Comparison of ENCODE assay signal across 8 mouse cellular contexts in the genomic region with DNA sequence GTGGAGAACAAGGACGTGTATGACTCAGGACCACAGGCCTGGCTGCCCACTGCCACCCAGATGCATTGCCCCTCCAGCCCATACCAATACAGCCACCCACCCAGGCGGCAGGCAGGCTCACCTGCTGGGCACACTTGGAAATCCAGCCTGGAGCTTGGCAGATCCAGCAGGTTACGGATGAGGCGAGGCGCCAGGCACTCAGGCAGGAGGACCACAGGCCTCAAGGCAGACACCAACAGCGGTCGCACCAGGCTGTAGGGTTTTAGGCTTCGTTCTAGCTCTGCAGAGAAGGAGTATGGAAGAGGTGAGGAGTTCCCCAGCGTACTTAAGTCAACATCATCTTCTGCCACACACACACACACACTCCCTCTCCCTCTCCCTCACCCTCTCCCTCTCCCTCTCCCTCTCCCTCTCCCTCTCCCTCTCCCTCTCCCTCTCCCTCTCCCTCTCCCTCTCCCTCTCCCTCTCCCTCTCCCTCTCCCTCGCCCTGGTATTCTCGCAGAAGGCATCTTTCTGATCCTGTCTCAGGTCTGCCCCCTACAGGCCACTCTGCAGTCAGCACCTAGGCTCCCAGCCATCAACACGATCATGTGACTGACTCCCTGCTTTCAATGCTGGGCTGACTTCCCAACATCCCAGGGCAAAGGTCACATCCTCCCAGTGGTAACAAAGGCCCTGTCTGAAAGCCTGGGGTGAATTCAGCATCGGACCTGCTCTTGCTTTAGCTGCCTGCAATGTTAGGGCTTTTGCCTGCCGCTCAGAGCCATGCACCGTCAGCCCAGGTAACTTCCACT. TPM values are rescaled to one million over a fixed set of nuclear protein-coding genes. Genes with fewer than 3 reads are reported as not detected.
DNase-seq lines count a peak whose midpoint lies in the region; ATAC-seq and TF ChIP-seq lines count a peak whose summit lies in the region.

No protein-coding gene starts in this region.

- H3K4me2 ChIP-seq in midbrain, embryonic 16.5 days (ENCODE audit: low read length) = no peak overlapping the region
- no peak overlapping the region for H3K4me2 ChIP-seq in intestine, postnatal 0 days (replicated peaks; ENCODE audit: low read depth)
- no peak overlapping the region for H3K4me2 ChIP-seq in midbrain, embryonic 14.5 days (ENCODE audit: low read length)

- peaks cover 9% of the 10 kb centered on the region; the same call in 1 of the 2 replicates for H3K36me3 ChIP-seq in midbrain, embryonic 10.5 days
- H3K36me3 ChIP-seq in midbrain, embryonic 16.5 days (ENCODE audit: control insufficient read depth, insufficient read depth, low read length) = no peaks in the 10 kb centered on the region
- H3K36me3 ChIP-seq in intestine, postnatal 0 days (ENCODE audit: control insufficient read depth, insufficient read depth) = peaks cover 23% of the 10 kb centered on the region; the same call in 1 of the 2 replicates
- H3K36me3 ChIP-seq in midbrain, embryonic 14.5 days (ENCODE audit: control insufficient read depth, insufficient read depth, low read length) = no peaks in the 10 kb centered on the region

- no peak overlapping the region for H3K4me3 ChIP-seq in midbrain, embryonic 10.5 days
- H3K4me3 ChIP-seq in midbrain, embryonic 16.5 days (ENCODE audit: low read depth, low read length) = no peak overlapping the region
- H3K4me3 ChIP-seq in intestine, postnatal 0 days (ENCODE audit: low read depth, low read length) = no peak overlapping the region
- H3K4me3 ChIP-seq in midbrain, embryonic 14.5 days (replicated peaks; ENCODE audit: low read depth, low read length) = no peak overlapping the region

- no peak overlapping the region for H3K9ac ChIP-seq in midbrain, embryonic 16.5 days (ENCODE audit: low read depth, low read length)
- no peak overlapping the region for H3K9ac ChIP-seq in intestine, postnatal 0 days (ENCODE audit: low read depth, low read length)
- H3K9ac ChIP-seq in midbrain, embryonic 14.5 days (replicated peaks; ENCODE audit: low read length) = no peak overlapping the region

- DNase-seq in midbrain, embryonic 10.5 days (ENCODE audit: low spot score) = peak; percentile 93
- DNase-seq in embryo, embryonic 10.5 days (ENCODE audit: low spot score) = peak; percentile 97
- DNase-seq in gastrocnemius, postnatal 36 days = peak; percentile 86 to 88
- peak; percentile 92 for DNase-seq in left cerebral cortex, postnatal 4 days
- DNase-seq in midbrain, embryonic 14.5 days = peak; percentile 87
- DNase-seq in spleen, postnatal 10 days (ENCODE audit: low spot score in 2 of 2) = peak; percentile 65 to 82

- intact Hi-C loops in gastrocnemius, postnatal 36 days (cut with DNase I) = no loop called here
- intact Hi-C loops in left cerebral cortex, postnatal 4 days (cut with DNase I) = no loop called here

- H3K27ac ChIP-seq in midbrain, embryonic 10.5 days (replicated peaks) = peak overlapping the region; percentile 83
- H3K27ac ChIP-seq in midbrain, embryonic 16.5 days (ENCODE audit: low read length) = no peak overlapping the region
- H3K27ac ChIP-seq in intestine, postnatal 0 days (ENCODE audit: low read depth, low read length) = no peak overlapping the region
- no peak overlapping the region; the same call in 1 of the 2 replicates for H3K27ac ChIP-seq in midbrain, embryonic 14.5 days (replicated peaks; ENCODE audit: low read depth, low read length)

- H3K4me1 ChIP-seq in midbrain, embryonic 10.5 days = peaks cover 58% of the 10 kb centered on the region
- peaks cover 7% of the 10 kb centered on the region for H3K4me1 ChIP-seq in midbrain, embryonic 16.5 days (ENCODE audit: control insufficient read depth, insufficient read depth, low read length)
- H3K4me1 ChIP-seq in intestine, postnatal 0 days (replicated peaks; ENCODE audit: control insufficient read depth, insufficient read depth, low read length) = peaks cover under 1% of the 10 kb centered on the region; the same call in 1 of the 2 replicates
- H3K4me1 ChIP-seq in midbrain, embryonic 14.5 days (ENCODE audit: control insufficient read depth, insufficient read depth, low read length) = 0 out of 2 replicates have a peak, but pooled peaks cover 6% of the 10 kb centered on the region

- TF ChIP-seq CTCF in intestine, postnatal 0 days (IDR thresholded peaks at IDR 0.05; ENCODE audit: low read depth) = peak; percentile 85

- WGBS in midbrain, embryonic 10.5 days = 42% methylated on average over 13 of the region's 15 CpGs
- WGBS in midbrain, embryonic 16.5 days = 42% methylated on average over 13 of the region's 15 CpGs
- 63% methylated on average over 13 of the region's 15 CpGs for WGBS in intestine, postnatal 0 days
- 39% methylated on average over 15 of the region's 15 CpGs for WGBS in midbrain, embryonic 14.5 days

- no peaks in the 10 kb centered on the region for H3K9me3 ChIP-seq in midbrain, embryonic 10.5 days (replicated peaks)
- no peaks in the 10 kb centered on the region for H3K9me3 ChIP-seq in midbrain, embryonic 16.5 days (replicated peaks; ENCODE audit: control insufficient read depth, low read length, poor library complexity, severe bottlenecking)
- H3K9me3 ChIP-seq in intestine, postnatal 0 days (ENCODE audit: control insufficient read depth) = no peaks in the 10 kb centered on the region
- H3K9me3 ChIP-seq in midbrain, embryonic 14.5 days (ENCODE audit: control insufficient read depth, low read length) = no peaks in the 10 kb centered on the region

- ATAC-seq in midbrain, embryonic 16.5 days = no peak
- ATAC-seq in intestine, postnatal 0 days = peak; percentile 73
- peak; percentile 5; the same call in 1 of the 2 replicates for ATAC-seq in midbrain, embryonic 14.5 days (ENCODE audit: low FRiP score, low TSS enrichment)

- peaks cover 21% of the 10 kb centered on the region; the same call in 1 of the 2 replicates for H3K27me3 ChIP-seq in midbrain, embryonic 10.5 days (ENCODE audit: low read depth, poor library complexity, severe bottlenecking)
- H3K27me3 ChIP-seq in midbrain, embryonic 16.5 days (ENCODE audit: control insufficient read depth, insufficient read depth, low read depth, low read length) = no peaks in the 10 kb centered on the region
- H3K27me3 ChIP-seq in intestine, postnatal 0 days (replicated peaks; ENCODE audit: control insufficient read depth, insufficient read depth, low read length) = no peaks in the 10 kb centered on the region
- H3K27me3 ChIP-seq in midbrain, embryonic 14.5 days (ENCODE audit: control insufficient read depth, insufficient read depth, low read length) = no peaks in the 10 kb centered on the region

RNA-seq across cellular contexts. Expression of gene Mfng, which starts 5.0 kb away (rescaled TPM):
- 81.5 and 121 TPM in 2 replicates for polyA plus RNA-seq in midbrain, embryonic 10.5 days (2016; fragmentation: Nextera tagmentation; extraction: Ambion mirVana)
- 13.5 and 19.7 TPM in 2 replicates for polyA plus RNA-seq in midbrain, embryonic 16.5 days (2015; fragmentation: Nextera tagmentation; extraction: Ambion mirVana)
- 1 to 10 TPM; 3.3 TPM for total RNA-seq in gastrocnemius, postnatal 36 days (2021)
- 7.2 and 7.6 TPM in 2 replicates for polyA plus RNA-seq in intestine, postnatal 0 days (2015; fragmentation: Nextera tagmentation; extraction: Ambion mirVana)
- 1 to 10 TPM; 7.3 to 7.7 TPM for total RNA-seq in left cerebral cortex, postnatal 4 days (2021)
- 16.7 and 28.0 TPM in 2 replicates for polyA plus RNA-seq in midbrain, embryonic 14.5 days (2014; fragmentation: Nextera tagmentation; extraction: Ambion mirVana)

RNA-seq across cellular contexts. Expression of gene Card10, which starts 24.6 kb away (rescaled TPM):
- 2.6 TPM in 2 replicates for polyA plus RNA-seq in midbrain, embryonic 10.5 days (2016; fragmentation: Nextera tagmentation; extraction: Ambion mirVana)
- 1.8 and 2.2 TPM in 2 replicates for polyA plus RNA-seq in midbrain, embryonic 16.5 days (2015; fragmentation: Nextera tagmentation; extraction: Ambion mirVana)
- total RNA-seq in gastrocnemius, postnatal 36 days (2021) = 1 to 10 TPM; 5.6 to 6.6 TPM
- 3.2 and 3.9 TPM in 2 replicates for polyA plus RNA-seq in intestine, postnatal 0 days (2015; fragmentation: Nextera tagmentation; extraction: Ambion mirVana)
- total RNA-seq in left cerebral cortex, postnatal 4 days (2021) = 1 to 10 TPM; 5.2 to 5.4 TPM
- 1.3 and 1.6 TPM in 2 replicates for polyA plus RNA-seq in midbrain, embryonic 14.5 days (2014; fragmentation: Nextera tagmentation; extraction: Ambion mirVana)

RNA-seq across cellular contexts. Expression of gene Elfn2, which starts 59.7 kb away (rescaled TPM):
- polyA plus RNA-seq in midbrain, embryonic 10.5 days (2016; fragmentation: Nextera tagmentation; extraction: Ambion mirVana) = 0.23 and 0.26 TPM in 2 replicates
- 9.6 and 12.6 TPM in 2 replicates for polyA plus RNA-seq in midbrain, embryonic 16.5 days (2015; fragmentation: Nextera tagmentation; extraction: Ambion mirVana)
- under 1 TPM; 0.02 to 0.08 TPM for total RNA-seq in gastrocnemius, postnatal 36 days (2021)
- polyA plus RNA-seq in intestine, postnatal 0 days (2015; fragmentation: Nextera tagmentation; extraction: Ambion mirVana) = 0.10 and 0.17 TPM in 2 replicates
- 10 to 100 TPM; 79.2 to 81.2 TPM for total RNA-seq in left cerebral cortex, postnatal 4 days (2021)
- 4.0 and 8.1 TPM in 2 replicates for polyA plus RNA-seq in midbrain, embryonic 14.5 days (2014; fragmentation: Nextera tagmentation; extraction: Ambion mirVana)
